Comparison of ENCODE assay signal across 9 mouse cellular contexts in genomic region chr7:45299752-45300151, GRCm38 (mm10). TPM values are rescaled to one million over a fixed set of nuclear protein-coding genes. Genes with fewer than 3 reads are reported as not detected.
DNase-seq lines count a peak whose midpoint lies in the region; ATAC-seq and TF ChIP-seq lines count a peak whose summit lies in the region.
"Had no signal": no experiment of that assay in that cellular context is flagged by ENCODE, and none has a peak within 500 bp of the region (broad histone marks: within the 10 kb centered on the region; RNA-seq: fewer than 3 reads in every experiment).

No protein-coding gene starts in this region.

- H3K36me3 ChIP-seq in E14TG2a.4 (ENCODE audit: insufficient read depth, low read length), result peaks cover 23% of the 10 kb centered on the region
- H3K36me3 ChIP-seq in forebrain, embryonic 16.5 days (ENCODE audit: control insufficient read depth, insufficient read depth), result no peaks in the 10 kb centered on the region
- H3K36me3 ChIP-seq: liver, embryonic 15.5 days had no signal

- no peak overlapping the region for H3K4me2 ChIP-seq in forebrain, embryonic 16.5 days (ENCODE audit: low read length)
- H3K4me2 ChIP-seq: liver, embryonic 15.5 days had no signal

- TF ChIP-seq POLR2A in lung, adult 2 months (IDR thresholded peaks at IDR 0.05; ENCODE audit: borderline replicate concordance, extremely low read depth, low read depth, low read length), result no peak

- no peak overlapping the region for H3K9ac ChIP-seq in forebrain, embryonic 16.5 days (replicated peaks; ENCODE audit: low read depth, low read length)
- H3K9ac ChIP-seq: liver, embryonic 15.5 days had no signal

- TF ChIP-seq CTCF in E14TG2a.4 (conservative IDR thresholded peaks at IDR 0.05; ENCODE audit: low read length), result peak; percentile 59
- TF ChIP-seq CTCF in layer of hippocampus, adult 2 months (conservative IDR thresholded peaks at IDR 0.05), result peak; percentile 74
- peak; percentile 74 for TF ChIP-seq CTCF in lung, adult 2 months (IDR thresholded peaks at IDR 0.05; ENCODE audit: insufficient read depth, low read length)

- ATAC-seq in forebrain, embryonic 16.5 days, result peak; percentile 87
- peak; percentile 90 for ATAC-seq in neutrophil, adult 5-6 weeks (ENCODE audit: extremely low read depth, insufficient number of reproducible peaks, low FRiP score, poor library complexity, severe bottlenecking)
- no peak for ATAC-seq in erythroblast, adult 5-6 weeks (replicated peaks; ENCODE audit: low FRiP score, poor library complexity, severe bottlenecking)

- DNase-seq in brain, adult 2 months (ENCODE audit: low read depth, low spot score), result peak; percentile 90
- peak; percentile 77 for DNase-seq in heart, postnatal 4 days
- peak; percentile 75 to 78 for DNase-seq in layer of hippocampus, adult 2 months (ENCODE audit: low spot score in 2 of 2)
- no peak for DNase-seq in lung, adult 2 months

- H3K4me1 ChIP-seq in E14TG2a.4 (replicated peaks; ENCODE audit: low read depth, low read length), result peaks cover 36% of the 10 kb centered on the region
- peaks cover 21% of the 10 kb centered on the region for H3K4me1 ChIP-seq in forebrain, embryonic 16.5 days (replicated peaks; ENCODE audit: control insufficient read depth, insufficient read depth, low read length)
- no peaks in the 10 kb centered on the region for H3K4me1 ChIP-seq in lung, adult 2 months (ENCODE audit: control insufficient read depth, insufficient read depth, low read length)
- H3K4me1 ChIP-seq: liver, embryonic 15.5 days had no signal

- no peak overlapping the region for H3K27ac ChIP-seq in forebrain, embryonic 16.5 days (ENCODE audit: low read length)
- peak overlapping the region; percentile 53 for H3K27ac ChIP-seq in layer of hippocampus, adult 2 months
- H3K27ac ChIP-seq: liver, embryonic 15.5 days had no signal

- H3K27me3 ChIP-seq in E14TG2a.4 (ENCODE audit: insufficient read depth, low read length), result no peaks in the 10 kb centered on the region
- peaks cover 5% of the 10 kb centered on the region; the same call in 1 of the 2 replicates for H3K27me3 ChIP-seq in forebrain, embryonic 16.5 days (replicated peaks; ENCODE audit: control insufficient read depth, insufficient read depth, low read length)

- WGBS in forebrain, embryonic 16.5 days, result 13% methylated on average over 5 of the region's 5 CpGs
- WGBS in lung, adult 2 months, result 8% methylated on average over 5 of the region's 5 CpGs

- no peak overlapping the region for H3K4me3 ChIP-seq in E14TG2a.4 (replicated peaks; ENCODE audit: low read length)
- H3K4me3 ChIP-seq in forebrain, embryonic 16.5 days (replicated peaks; ENCODE audit: low read length), result no peak overlapping the region
- H3K4me3 ChIP-seq in layer of hippocampus, adult 2 months, result no peak overlapping the region
- no peak overlapping the region for H3K4me3 ChIP-seq in lung, adult 2 months (replicated peaks; ENCODE audit: extremely low read depth, low read depth, low read length)
- H3K4me3 ChIP-seq: liver, embryonic 15.5 days had no signal

- peaks cover 1% of the 10 kb centered on the region; the same call in 1 of the 2 replicates for H3K9me3 ChIP-seq in E14TG2a.4 (ENCODE audit: low read length)
- H3K9me3 ChIP-seq in forebrain, embryonic 16.5 days (ENCODE audit: control insufficient read depth, low read length), result no peaks in the 10 kb centered on the region
- H3K9me3 ChIP-seq: liver, embryonic 15.5 days had no signal

RNA-seq across cellular contexts. Expression of gene Slc6a21, which starts 22.4 kb away (rescaled TPM):
- not detected in 2 replicates for polyA plus RNA-seq in forebrain, embryonic 16.5 days (2015; fragmentation: Nextera tagmentation; extraction: Ambion mirVana)
- not detected for total RNA-seq in heart, postnatal 4 days (2021)
- total RNA-seq in layer of hippocampus, adult 2 months (2021), result not detected
- polyA plus RNA-seq in lung, adult 2 months (2012; rRNA removed), result not detected in 2 replicates
- total RNA-seq in neutrophil, adult 5-6 weeks (2017), result not detected in 2 replicates
- total RNA-seq in erythroblast, adult 5-6 weeks (2015; ENCODE audit: low replicate concordance), result not detected in 2 replicates
- total RNA-seq in erythroblast, adult 5-6 weeks (2017; ENCODE audit: low replicate concordance), result not detected in 2 replicates
- polyA plus RNA-seq: liver, embryonic 15.5 days had no signal

RNA-seq across cellular contexts. Expression of gene Trpm4, which starts 33.8 kb away (rescaled TPM):
- 8.2 and 10.1 TPM in 2 replicates for polyA plus RNA-seq in forebrain, embryonic 16.5 days (2015; fragmentation: Nextera tagmentation; extraction: Ambion mirVana)
- 10 to 100 TPM; 26.2 to 29.2 TPM for total RNA-seq in heart, postnatal 4 days (2021)
- 10 to 100 TPM; 12.8 to 16.5 TPM for total RNA-seq in layer of hippocampus, adult 2 months (2021)
- polyA plus RNA-seq in lung, adult 2 months (2012; rRNA removed), result 41.8 and 44.8 TPM in 2 replicates
- total RNA-seq in neutrophil, adult 5-6 weeks (2017), result 2.6 and 5.2 TPM in 2 replicates
- total RNA-seq in erythroblast, adult 5-6 weeks (2015; ENCODE audit: low replicate concordance), result 0.42 TPM in 1 of 2 replicates, not detected in the other
- total RNA-seq in erythroblast, adult 5-6 weeks (2017; ENCODE audit: low replicate concordance), result not detected in 2 replicates

RNA-seq across cellular contexts. Expression of gene Hrc, which starts 35.3 kb away (rescaled TPM):
- 0.60 TPM in 1 of 2 replicates, not detected in the other for polyA plus RNA-seq in forebrain, embryonic 16.5 days (2015; fragmentation: Nextera tagmentation; extraction: Ambion mirVana)
- total RNA-seq in heart, postnatal 4 days (2021), result 100 to 1,000 TPM; 182 to 202 TPM
- under 1 TPM; 0.22 to 0.33 TPM for total RNA-seq in layer of hippocampus, adult 2 months (2021)
- 2.4 and 10.0 TPM in 2 replicates for polyA plus RNA-seq in lung, adult 2 months (2012; rRNA removed)
- not detected in 2 replicates for total RNA-seq in neutrophil, adult 5-6 weeks (2017)
- total RNA-seq in erythroblast, adult 5-6 weeks (2015; ENCODE audit: low replicate concordance), result not detected in 2 replicates
- not detected in 2 replicates for total RNA-seq in erythroblast, adult 5-6 weeks (2017; ENCODE audit: low replicate concordance)

RNA-seq across cellular contexts. Expression of gene Slc6a16, which starts 58.9 kb away (rescaled TPM):
- 0.30 and 0.47 TPM in 2 replicates for polyA plus RNA-seq in forebrain, embryonic 16.5 days (2015; fragmentation: Nextera tagmentation; extraction: Ambion mirVana)
- total RNA-seq in heart, postnatal 4 days (2021), result under 1 TPM in 1 of 2 experiments, not detected in 1; 0.18 TPM
- 1 to 10 TPM; 1.7 to 2.8 TPM for total RNA-seq in layer of hippocampus, adult 2 months (2021)
- 0.12 TPM in 1 of 2 replicates, not detected in the other for polyA plus RNA-seq in lung, adult 2 months (2012; rRNA removed)
- total RNA-seq in neutrophil, adult 5-6 weeks (2017), result 0.12 TPM in 1 of 2 replicates, not detected in the other
- not detected in 2 replicates for total RNA-seq in erythroblast, adult 5-6 weeks (2015; ENCODE audit: low replicate concordance)
- not detected in 2 replicates for total RNA-seq in erythroblast, adult 5-6 weeks (2017; ENCODE audit: low replicate concordance)
- polyA plus RNA-seq: liver, embryonic 15.5 days had no signal

Comparison
In these comparisons a context has a peak if more than half of its experiments do, and no peak if none do; other contexts are left out.
1. RNA of gene Hrc, which starts 35.3 kb away (total RNA-seq): 182 to 202 TPM in heart, postnatal 4 days; 0.22 to 0.33 TPM in layer of hippocampus, adult 2 months, not detected in neutrophil, adult 5-6 weeks and not detected in erythroblast, adult 5-6 weeks; every median in the first group is over 100 times any median in the second.
2. Peak in every context shown above with its lines, with median percentiles within 50 percentile points of each other: CTCF ChIP-seq.